Mouse (Mus musculus) thymus, postnatal 10 days (tissue): Measurements from ENCODE around the gene Foxp1.
A peak's percentile ranks its signal among the peaks of the same experiment; 100 is the strongest.

Experiments
- DNase-seq, 2 experiments: peaks; one replicate each; pipeline ENCODE4 v3.0.0; 2021; ENCODE audit warnings: low spot score in 2 of 2

Foxp1 gene

GRCm38 (mm10) chr6:99521038-99521640 lies 1.4 kb downstream of the Foxp1 start:
- peak; percentile 28 to 45 for DNase-seq

DNA sequence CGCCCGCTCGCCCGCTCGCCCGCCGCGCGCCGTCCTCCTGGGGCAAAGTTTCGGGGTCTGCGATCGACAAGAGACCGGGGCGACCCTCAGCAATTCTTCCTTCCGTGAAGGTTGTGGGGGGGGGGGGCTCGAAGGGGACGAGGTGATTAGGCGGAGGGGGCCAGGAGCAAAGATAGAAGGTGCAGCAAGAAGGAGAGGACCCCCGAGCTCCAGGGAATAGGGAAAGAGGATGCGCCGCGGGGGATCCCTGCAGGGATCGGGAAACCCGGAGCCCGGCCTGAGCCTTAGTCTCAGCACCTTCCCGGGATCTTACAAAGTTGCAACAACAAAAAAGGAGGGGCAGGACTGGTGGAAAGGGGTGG lies 1.9 kb downstream of the Foxp1 start:
- DNase-seq, result no peak

DNA sequence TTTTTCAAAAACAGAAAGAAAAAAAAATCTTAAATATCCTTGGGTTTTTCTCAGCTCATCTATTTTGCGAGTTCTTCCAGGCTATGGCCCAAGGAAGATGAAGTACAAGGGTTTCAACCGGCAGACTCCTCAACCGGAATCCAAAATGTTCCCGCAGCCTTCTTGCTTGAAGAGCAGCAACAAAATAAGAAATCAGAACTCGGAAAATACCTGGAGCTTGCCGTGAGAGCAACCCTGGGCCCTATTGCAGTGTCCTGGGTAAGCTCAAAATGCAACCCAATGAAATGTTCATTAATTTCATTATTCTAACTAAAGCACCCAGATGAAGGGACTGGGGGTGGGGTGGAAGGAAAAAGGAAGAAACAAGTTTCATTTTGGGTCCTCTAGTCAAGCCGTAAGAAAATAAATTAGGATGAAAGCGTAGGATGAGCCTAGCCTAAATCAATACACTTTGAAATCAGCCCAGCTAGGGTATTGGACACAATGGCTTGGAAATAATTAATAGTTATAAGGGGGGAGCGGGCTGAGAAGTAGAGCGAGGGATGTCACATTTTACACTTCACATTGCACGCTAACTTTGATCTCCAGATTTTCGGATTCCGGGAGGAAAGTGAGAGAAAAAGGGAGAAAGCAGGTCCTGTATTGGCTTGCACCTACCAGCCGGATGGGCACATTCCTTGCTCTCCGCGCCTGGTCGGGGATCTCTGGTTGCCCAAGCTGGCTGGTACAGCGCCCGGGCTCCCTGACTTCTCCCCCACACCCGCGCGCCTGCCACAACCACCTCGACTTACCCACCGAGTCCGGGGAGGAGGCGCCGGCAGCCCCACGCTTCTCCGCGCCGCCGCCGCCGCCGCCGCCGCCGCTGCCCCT lies 2.5 kb downstream of the Foxp1 start:
- DNase-seq, result peak; percentile 11 to 35

DNA sequence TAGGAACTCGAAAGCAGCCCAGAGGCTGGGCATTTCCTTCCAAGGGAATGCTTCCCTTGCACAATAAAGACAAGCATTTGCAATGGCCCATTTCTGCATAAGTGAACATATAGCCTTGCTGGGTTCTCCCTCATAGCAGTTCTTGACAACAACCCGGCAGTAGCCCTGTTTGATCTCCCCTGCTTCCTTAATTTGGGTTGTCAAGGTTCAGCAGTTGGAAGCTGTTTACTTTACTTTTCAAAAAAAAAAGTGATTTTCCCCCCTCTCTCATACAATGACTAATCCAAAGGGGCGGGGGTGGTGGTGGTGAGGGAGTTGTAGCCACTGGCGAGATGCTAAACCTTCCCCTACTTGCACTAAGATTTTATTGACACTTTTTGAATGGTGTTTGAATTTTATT lies 3.5 kb downstream of the Foxp1 start:
- no peak for DNase-seq

GRCm38 (mm10) chr6:99515667-99516199 lies 6.8 kb downstream of the Foxp1 start:
- DNase-seq, result peak in 1 of 2 experiments; percentile 11

DNA sequence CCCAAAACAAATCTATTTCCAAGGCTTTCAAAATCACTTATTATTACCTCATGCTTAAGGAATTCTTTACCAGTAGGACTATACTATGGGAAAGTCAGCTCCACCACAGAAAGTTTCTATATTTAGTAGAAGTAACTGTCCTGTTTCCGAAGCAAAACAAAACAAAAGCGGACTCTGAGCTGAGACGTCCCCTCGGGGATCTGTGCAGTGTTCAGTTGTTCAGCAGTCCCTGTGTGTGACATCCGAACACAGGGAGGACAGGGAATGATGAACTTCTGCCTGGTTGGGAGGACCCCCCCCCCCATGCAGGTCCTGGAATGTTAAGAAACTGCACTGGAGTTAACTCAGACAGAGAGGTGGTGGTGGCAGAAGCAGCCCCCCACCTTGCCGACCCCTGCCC lies 10.7 kb downstream of the Foxp1 start:
- DNase-seq, result no peak

DNA sequence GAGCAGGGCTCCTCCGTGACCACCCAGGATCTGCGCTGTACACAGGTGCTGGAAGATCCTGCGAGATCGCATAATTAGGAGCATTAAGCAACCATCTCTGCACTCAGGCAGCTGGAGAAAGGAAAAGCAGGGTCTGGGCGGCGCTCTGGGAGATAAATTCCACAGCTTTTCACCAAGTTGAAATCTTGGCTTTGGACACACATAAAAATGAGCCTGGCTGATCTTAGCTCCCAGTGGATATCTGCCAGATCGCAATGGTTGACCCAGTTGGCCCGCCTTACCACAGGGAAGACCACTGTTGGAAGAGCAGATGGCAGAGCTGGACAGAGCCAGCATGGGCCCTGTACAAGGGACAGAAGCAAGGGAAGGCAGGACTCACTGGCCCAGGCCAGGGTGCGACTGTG lies 13.3 kb downstream of the Foxp1 start:
- no peak for DNase-seq

GRCm38 (mm10) chr6:99506816-99507215 lies 15.7 kb downstream of the Foxp1 start:
- peak in 1 of 2 experiments; percentile 22 for DNase-seq

DNA sequence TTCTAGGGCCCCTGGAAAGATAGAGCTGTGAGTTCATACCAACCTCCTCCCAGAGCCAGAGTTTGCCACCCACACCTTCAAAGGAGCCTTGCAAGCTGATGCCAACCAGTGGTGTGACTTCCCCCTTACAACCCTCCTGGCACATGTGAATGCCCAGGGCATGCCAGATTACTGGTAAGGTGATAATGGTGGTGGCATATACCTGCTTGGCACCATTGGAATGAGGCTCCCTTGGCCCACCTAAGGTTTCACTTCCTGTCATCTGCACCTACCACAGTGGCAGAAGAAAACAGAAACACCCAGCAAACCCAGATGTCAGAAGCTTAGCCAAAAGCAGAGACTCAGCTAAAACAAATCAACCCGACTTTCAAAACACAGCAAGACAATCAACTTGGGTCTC lies 18.8 kb downstream of the Foxp1 start:
- no peak for DNase-seq

DNA sequence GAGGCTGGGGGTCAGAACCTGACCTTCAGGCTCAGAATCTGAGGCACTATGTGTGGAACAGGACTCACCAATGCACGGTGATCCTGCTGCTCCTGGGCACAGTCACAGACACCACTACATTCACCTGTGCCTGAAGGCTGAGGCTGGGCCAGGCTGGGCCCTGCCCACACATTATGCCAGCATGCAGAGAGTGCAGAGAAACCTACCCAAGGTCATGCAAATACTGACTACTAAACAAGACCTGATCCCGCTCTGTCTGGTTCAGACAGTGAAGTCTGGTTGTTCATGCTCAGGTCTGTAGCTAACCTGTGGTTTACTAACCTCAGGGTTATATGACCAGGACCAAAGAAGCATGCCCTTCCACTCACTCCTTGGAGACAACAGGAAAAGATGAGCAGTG lies 19.8 kb downstream of the Foxp1 start:
- DNase-seq, result no peak

- no peak for DNase-seq
These were observed 20.2 kb downstream of the Foxp1 start for GRCm38 (mm10) chr6:99502314-99502713.

GRCm38 (mm10) chr6:99500570-99501270 lies 21.8 kb downstream of the Foxp1 start:
- no peak for DNase-seq

GRCm38 (mm10) chr6:99498082-99498481 lies 24.4 kb downstream of the Foxp1 start:
- no peak for DNase-seq

DNA sequence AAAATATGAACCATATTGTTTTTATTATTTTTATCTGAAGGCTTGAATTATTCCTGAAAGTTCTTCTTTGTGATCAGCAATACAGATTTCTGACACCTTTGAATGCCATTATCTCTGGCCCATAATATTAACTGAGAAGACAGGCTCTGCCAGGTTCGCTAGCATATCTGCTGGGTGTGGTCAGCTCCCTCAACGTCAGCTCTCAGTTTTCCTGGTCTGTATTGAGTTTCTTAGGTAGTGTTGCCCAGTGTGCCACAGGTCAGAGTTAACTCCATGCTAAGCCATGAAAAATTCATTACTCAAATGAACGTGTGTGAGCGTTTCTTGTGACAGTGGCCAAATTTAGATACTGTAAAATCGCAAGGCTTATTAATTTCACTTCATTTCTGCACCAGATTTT lies 26.4 kb downstream of the Foxp1 start:
- no peak for DNase-seq

- DNase-seq, result no peak
These were observed 29.6 kb downstream of the Foxp1 start for GRCm38 (mm10) chr6:99492937-99493336.

DNA sequence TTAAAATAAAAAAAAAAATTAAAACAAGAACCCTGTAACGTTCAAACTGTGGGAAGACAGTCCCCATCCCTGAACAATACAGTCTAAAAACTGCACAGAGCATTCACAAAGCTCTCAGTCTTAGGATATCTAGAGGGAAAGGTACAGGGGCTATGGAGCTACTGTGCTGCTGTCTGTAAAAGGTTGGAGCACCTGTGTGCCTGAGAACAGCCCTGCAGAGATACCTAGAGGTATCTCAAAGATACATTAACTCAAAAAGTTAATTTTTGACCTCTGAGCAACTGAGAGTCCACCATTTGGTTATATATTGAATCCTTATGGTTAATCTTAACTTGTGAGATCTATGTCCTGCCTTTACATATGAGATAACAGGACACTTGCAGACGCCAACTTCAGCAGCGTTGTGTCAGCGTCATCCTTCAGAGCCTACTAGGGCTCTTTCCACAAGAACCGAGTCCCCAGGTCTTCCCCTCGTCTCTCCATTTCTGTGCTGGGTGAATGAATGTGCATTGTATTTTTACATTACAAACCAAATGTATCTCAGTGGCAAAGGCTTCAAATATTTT lies 30.5 kb downstream of the Foxp1 start:
- DNase-seq, result no peak

DNA sequence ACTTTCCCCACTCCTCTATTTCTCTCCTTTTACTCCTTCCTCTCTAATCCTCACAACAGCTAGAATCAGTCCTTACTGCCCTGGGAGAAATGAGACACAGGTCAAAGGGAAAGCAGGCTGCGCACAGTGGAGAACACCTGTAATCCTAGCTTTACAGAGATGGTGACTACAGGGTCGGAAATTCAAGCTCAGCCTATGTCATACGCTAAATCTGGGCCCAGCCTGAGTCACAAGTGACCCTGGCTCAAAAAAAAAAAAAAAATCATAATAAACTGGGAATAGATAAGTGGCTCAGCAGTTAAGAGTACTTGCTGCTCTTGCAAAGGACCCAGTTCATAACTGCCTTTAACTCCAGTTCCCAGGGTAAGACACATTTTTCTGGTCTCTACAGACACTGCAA lies 31.4 kb downstream of the Foxp1 start:
- DNase-seq, result no peak

GRCm38 (mm10) chr6:99489900-99490648 lies 32.4 kb downstream of the Foxp1 start:
- DNase-seq, result no peak

- DNase-seq, result no peak
These were observed 33.1 kb downstream of the Foxp1 start for GRCm38 (mm10) chr6:99489423-99489822.

DNA sequence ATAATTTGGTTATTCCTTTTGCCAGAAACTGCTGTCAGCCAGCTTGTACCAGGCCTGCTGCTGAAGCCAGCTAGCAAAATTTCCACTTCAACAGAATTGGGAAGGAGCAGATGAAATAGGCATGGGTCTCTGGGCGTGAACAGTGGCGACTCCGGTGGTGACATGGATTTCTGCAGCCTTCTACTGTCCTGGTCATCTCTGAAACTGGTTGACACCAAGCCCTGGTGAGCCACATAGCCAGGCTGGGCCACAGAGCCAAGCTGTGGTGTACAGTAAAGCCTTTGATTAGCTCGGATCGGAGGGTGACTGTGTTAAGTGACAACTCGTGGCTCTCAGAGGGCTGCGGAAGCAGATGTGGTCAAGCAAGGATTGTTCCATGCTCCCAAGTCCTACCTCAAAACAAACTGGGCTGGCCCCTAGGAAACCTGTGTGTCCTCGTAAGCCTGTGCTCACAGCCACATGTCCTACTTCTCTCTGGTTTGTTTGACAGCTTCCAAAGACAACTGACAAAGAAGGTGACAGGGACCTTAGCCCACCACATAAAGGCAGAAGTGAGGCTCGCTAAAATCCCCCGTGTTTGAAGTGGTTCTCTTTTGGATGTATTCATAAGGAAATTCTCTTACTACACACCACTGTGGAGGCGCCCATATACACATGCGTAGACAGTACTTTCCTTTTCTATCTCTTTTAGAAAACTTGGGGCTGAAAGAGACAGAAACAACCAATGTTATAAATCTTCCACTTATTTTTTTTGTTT lies 36.5 kb downstream of the Foxp1 start:
- DNase-seq, result peak; percentile 43 to 45
